Mouse (Mus musculus) C2C12 (cell line): ENCODE results near the gene Anpep. TPM values are rescaled to one million over a fixed set of nuclear protein-coding genes. Genes with fewer than 3 reads are reported as not detected.

Source experiments
- H3K27me3 ChIP-seq: one replicate; pipeline ENCODE4 v1.6.1; 2011; ENCODE audit not compliant: control insufficient read depth, insufficient read depth, insufficient read length
- H3K36me3 ChIP-seq: one replicate; pipeline ENCODE4 v1.6.1; 2011; ENCODE audit not compliant: control insufficient read depth, insufficient read depth
- H3K4me3 ChIP-seq: one replicate; pipeline ENCODE4 v1.5.1; 2011; ENCODE audit warnings: mild to moderate bottlenecking, control low read depth; ENCODE audit not compliant: poor library complexity, insufficient read depth, severe bottlenecking
- H3K79me2 ChIP-seq: one replicate; pipeline ENCODE4 v1.6.1; 2011; ENCODE audit not compliant: control insufficient read depth, insufficient read depth
- H3K79me3 ChIP-seq: one replicate; pipeline ENCODE4 v1.6.1; 2011; ENCODE audit warnings: low read depth, control low read depth
- H3ac ChIP-seq: one replicate; pipeline ENCODE3; 2011; ENCODE audit warnings: low read depth; ENCODE audit not compliant: control insufficient read depth, insufficient read length
- CEBPB ChIP-seq: IDR thresholded peaks from one replicate; pipeline ENCODE4 v1.6.1; 2011; ENCODE audit warnings: low read depth, mild to moderate bottlenecking, control low read depth, moderate library complexity
- CTCF ChIP-seq: IDR thresholded peaks from one replicate; pipeline ENCODE4 v1.5.1; 2011; ENCODE audit not compliant: control insufficient read depth, insufficient read depth, insufficient read length
- FOSL1 ChIP-seq: IDR thresholded peaks from one replicate; pipeline ENCODE4 v1.8.0; 2011; ENCODE audit warnings: mild to moderate bottlenecking, low read length; ENCODE audit not compliant: poor library complexity, insufficient read depth, severe bottlenecking
- MAX ChIP-seq: IDR thresholded peaks from one replicate; pipeline ENCODE4 v1.6.1; 2011; ENCODE audit warnings: mild to moderate bottlenecking, control low read depth
- MYOD1 ChIP-seq: IDR thresholded peaks from one replicate; pipeline ENCODE4 v1.6.1; 2011; ENCODE audit warnings: low read depth; ENCODE audit not compliant: control insufficient read depth, insufficient read length
- MYOG ChIP-seq: IDR thresholded peaks from one replicate; pipeline ENCODE4 v1.6.1; 2011; ENCODE audit not compliant: control insufficient read depth, insufficient read length; ENCODE audit errors: extremely low read depth
- USF1 ChIP-seq: IDR thresholded peaks from one replicate; pipeline ENCODE4 v1.6.1; 2011; ENCODE audit warnings: low read depth, mild to moderate bottlenecking, control low read depth, moderate library complexity
- polyA plus RNA-seq: library from polyadenylated mRNA; unstranded; fragments of >200 nt; fragmentation: generic; extraction: Trizol; gene quantifications from one replicate; pipeline ENCODE4 v1.2.1, GENCODE M21; 2012; ENCODE audit warnings: missing spikeins

The Anpep gene
- polyA plus RNA-seq, 1 experiment: 26.5 TPM

- Histone ChIP-seq H3K36me3 (no peaks in the 10 kb centered on the region), H3ac (no peak overlapping the region), H3K4me3 (no peak overlapping the region), H3K27me3 (peaks cover 8% of the 10 kb centered on the region), H3K79me2 (no peaks in the 10 kb centered on the region), H3K79me3 (no peaks in the 10 kb centered on the region)
- TF ChIP-seq MYOG (no peak), CTCF (no peak), FOSL1 (no peak), MYOD1 (no peak), USF1 (no peak), MAX (no peak), CEBPB (no peak)
These were observed 47.5 kb downstream of the Anpep start for GRCm38 (mm10) chr7:79813409-79813808.

- TF ChIP-seq CEBPB (no peak), FOSL1 (no peak), CTCF (no peak), MAX (no peak), MYOG (no peak), MYOD1 (no peak), USF1 (no peak)
- Histone ChIP-seq H3ac (no peak within 1 kb of the TSS), H3K79me2 (no peaks in the 10 kb centered on the region)
These were observed 50.0 kb downstream of the Anpep start, which contains the start of gene Mesp2 for GRCm38 (mm10) chr7:79810611-79811506. Gene Mesp2, plus strand, starts transcription at chr7:79810727.

GRCm38 (mm10) chr7:79808561-79808960 lies 52.3 kb downstream of the Anpep start:
- Histone ChIP-seq H3K36me3 (no peaks in the 10 kb centered on the region), H3ac (no peak overlapping the region), H3K4me3 (no peak overlapping the region), H3K27me3 (peaks cover 8% of the 10 kb centered on the region), H3K79me3 (no peaks in the 10 kb centered on the region), H3K79me2 (no peaks in the 10 kb centered on the region)
- TF ChIP-seq CTCF: no peak
- no peak for TF ChIP-seq MYOG
- no peak for TF ChIP-seq MAX
- TF ChIP-seq FOSL1: no peak
- TF ChIP-seq USF1: no peak
- no peak for TF ChIP-seq CEBPB
- no peak for TF ChIP-seq MYOD1

More at GRCm38 (mm10) chr7:79810611-79811506, 50.0 kb downstream of the Anpep start, which contains the start of gene Mesp2:
- no peaks in the 10 kb centered on the region for H3K79me3 ChIP-seq
- no peak within 1 kb of the TSS for H3K4me3 ChIP-seq
- no peaks in the 10 kb centered on the region for H3K36me3 ChIP-seq
- peaks cover 8% of the 10 kb centered on the region for H3K27me3 ChIP-seq

GRCm38 (mm10) chr7:79803887-79804286 lies 57.0 kb downstream of the Anpep start:
- no peaks in the 10 kb centered on the region for H3K79me2 ChIP-seq
- no peaks in the 10 kb centered on the region for H3K27me3 ChIP-seq
- no peaks in the 10 kb centered on the region for H3K79me3 ChIP-seq
- H3K36me3 ChIP-seq: no peaks in the 10 kb centered on the region
- no peak overlapping the region for H3ac ChIP-seq
- TF ChIP-seq CTCF: no peak
- TF ChIP-seq MAX: no peak
- TF ChIP-seq FOSL1: no peak
- H3K4me3 ChIP-seq: no peak overlapping the region

DNA sequence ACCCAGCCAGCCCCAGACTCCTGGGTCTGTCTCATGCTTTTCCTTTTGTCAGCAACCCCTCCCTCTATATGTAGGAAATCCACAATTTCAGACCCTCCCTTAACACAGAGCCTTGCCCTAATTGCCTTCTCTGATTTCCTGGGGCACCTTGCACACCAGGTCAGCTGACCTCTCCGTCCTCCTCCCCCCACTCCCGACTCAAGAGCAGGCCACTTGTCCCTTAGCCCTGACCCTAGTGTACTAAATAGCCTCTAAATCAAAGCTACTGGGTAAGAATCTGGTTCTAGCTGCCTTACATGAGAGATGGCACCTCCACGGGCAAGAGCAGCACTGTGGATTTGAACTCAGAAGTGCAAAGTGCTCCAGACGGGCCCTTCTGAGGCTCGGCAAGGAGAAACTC lies 58.8 kb downstream of the Anpep start:
- H3K79me2 ChIP-seq: no peaks in the 10 kb centered on the region

GRCm38 (mm10) chr7:79801391-79801790 lies 59.5 kb downstream of the Anpep start:
- no peaks in the 10 kb centered on the region for H3K27me3 ChIP-seq
- no peaks in the 10 kb centered on the region for H3K79me2 ChIP-seq
- no peak overlapping the region for H3K4me3 ChIP-seq
- H3ac ChIP-seq: no peak overlapping the region
- no peaks in the 10 kb centered on the region for H3K79me3 ChIP-seq
- no peak for TF ChIP-seq CEBPB
- TF ChIP-seq MYOG: no peak
- TF ChIP-seq CTCF: no peak
- TF ChIP-seq MYOD1: no peak
- no peak for TF ChIP-seq MAX
- TF ChIP-seq FOSL1: no peak
- TF ChIP-seq USF1: no peak
- H3K36me3 ChIP-seq: no peaks in the 10 kb centered on the region

More for the DNA sequence above, 58.8 kb downstream of the Anpep start:
- H3K36me3 ChIP-seq: no peaks in the 10 kb centered on the region
- H3K27me3 ChIP-seq: no peaks in the 10 kb centered on the region
- TF ChIP-seq CEBPB (no peak), USF1 (no peak), MAX (no peak), MYOD1 (no peak), CTCF (no peak), MYOG (no peak), FOSL1 (no peak)
- no peak overlapping the region for H3K4me3 ChIP-seq
- no peak overlapping the region for H3ac ChIP-seq
- H3K79me3 ChIP-seq: no peaks in the 10 kb centered on the region
